Mouse (Mus musculus): ENCODE measurements around the gene Tnnt3. TPM values are rescaled to one million over a fixed set of nuclear protein-coding genes. Genes with fewer than 3 reads are reported as not detected.
A peak's percentile ranks its signal among the peaks of the same experiment; 100 is the strongest.

Tnnt3 gene
- polyA plus RNA-seq, 1 experiment: 0.39 TPM

- no peak for DNase-seq
- Histone ChIP-seq H3K27me3 (ENCODE audit: control insufficient read depth, insufficient read depth, low read length) (no peaks in the 10 kb centered on the region), H3K4me3 (replicated peaks; ENCODE audit: insufficient read depth, low read depth, low read length) (no peak overlapping the region), H3K27ac (ENCODE audit: insufficient read depth, low read length) (no peak overlapping the region), H3K4me1 (ENCODE audit: control insufficient read depth, insufficient read depth, low read length) (peaks cover 23% of the 10 kb centered on the region)
- TF ChIP-seq POLR2A (IDR thresholded peaks at IDR 0.05; ENCODE audit: borderline replicate concordance, insufficient read depth, low read length): no peak
- 99% methylated on average over 2 of the region's 2 CpGs for WGBS
Measured at GRCm38 (mm10) chr7:142459299-142459691, 39.3 kb upstream of the Tnnt3 start.

GRCm38 (mm10) chr7:142460636-142461077 is 38.0 kb upstream of the Tnnt3 start, which contains the start of gene Lsp1:
Gene Lsp1, plus strand, starts transcription at chr7:142460809.
- no peak for TF ChIP-seq CTCF (IDR thresholded peaks at IDR 0.05; ENCODE audit: borderline replicate concordance, insufficient read depth, low read depth, low read length)
- TF ChIP-seq POLR2A (IDR thresholded peaks at IDR 0.05; ENCODE audit: borderline replicate concordance, insufficient read depth, low read length): no peak
- Histone ChIP-seq H3K27ac (ENCODE audit: insufficient read depth, low read length) (no peak within 1 kb of the TSS), H3K4me3 (replicated peaks; ENCODE audit: insufficient read depth, low read depth, low read length) (no peak within 1 kb of the TSS), H3K4me1 (ENCODE audit: control insufficient read depth, insufficient read depth, low read length) (peaks cover 23% of the 10 kb centered on the region), H3K27me3 (ENCODE audit: control insufficient read depth, insufficient read depth, low read length) (no peaks in the 10 kb centered on the region)
- DNase-seq: no peak
- 97% methylated on average over 7 of the region's 7 CpGs for WGBS

- H3K4me3 ChIP-seq (replicated peaks; ENCODE audit: insufficient read depth, low read depth, low read length): no peak overlapping the region
- peak in 1 of 2 experiments; percentile 6 for DNase-seq
- peaks cover 23% of the 10 kb centered on the region for H3K4me1 ChIP-seq (ENCODE audit: control insufficient read depth, insufficient read depth, low read length)
- TF ChIP-seq CTCF (IDR thresholded peaks at IDR 0.05; ENCODE audit: borderline replicate concordance, insufficient read depth, low read depth, low read length) (no peak), POLR2A (IDR thresholded peaks at IDR 0.05; ENCODE audit: borderline replicate concordance, insufficient read depth, low read length) (no peak)
- WGBS: 95% methylated on average over 2 of the region's 2 CpGs
- no peak overlapping the region for H3K27ac ChIP-seq (ENCODE audit: insufficient read depth, low read length)
- no peaks in the 10 kb centered on the region for H3K27me3 ChIP-seq (ENCODE audit: control insufficient read depth, insufficient read depth, low read length)
Measured at GRCm38 (mm10) chr7:142461446-142461845, 37.2 kb upstream of the Tnnt3 start.

- DNase-seq: peak in 1 of 2 experiments; percentile 10
- WGBS: 81% methylated on average over 6 of the region's 6 CpGs
- Histone ChIP-seq H3K27me3 (ENCODE audit: control insufficient read depth, insufficient read depth, low read length) (no peaks in the 10 kb centered on the region), H3K4me3 (replicated peaks; ENCODE audit: insufficient read depth, low read depth, low read length) (no peak overlapping the region), H3K4me1 (ENCODE audit: control insufficient read depth, insufficient read depth, low read length) (peaks cover 18% of the 10 kb centered on the region), H3K27ac (ENCODE audit: insufficient read depth, low read length) (no peak overlapping the region)
- no peak for TF ChIP-seq POLR2A (IDR thresholded peaks at IDR 0.05; ENCODE audit: borderline replicate concordance, insufficient read depth, low read length)
- no peak for TF ChIP-seq CTCF (IDR thresholded peaks at IDR 0.05; ENCODE audit: borderline replicate concordance, insufficient read depth, low read depth, low read length)
Measured at GRCm38 (mm10) chr7:142462190-142462589, 36.4 kb upstream of the Tnnt3 start.

- H3K4me1 ChIP-seq (ENCODE audit: control insufficient read depth, insufficient read depth, low read length): peaks cover 18% of the 10 kb centered on the region
- DNase-seq: no peak
- TF ChIP-seq CTCF (IDR thresholded peaks at IDR 0.05; ENCODE audit: borderline replicate concordance, insufficient read depth, low read depth, low read length) (no peak), POLR2A (IDR thresholded peaks at IDR 0.05; ENCODE audit: borderline replicate concordance, insufficient read depth, low read length) (no peak)
- no peaks in the 10 kb centered on the region for H3K27me3 ChIP-seq (ENCODE audit: control insufficient read depth, insufficient read depth, low read length)
- WGBS: 85% methylated on average over 4 of the region's 4 CpGs
- H3K4me3 ChIP-seq (replicated peaks; ENCODE audit: insufficient read depth, low read depth, low read length): no peak overlapping the region
- no peak overlapping the region for H3K27ac ChIP-seq (ENCODE audit: insufficient read depth, low read length)
Measured at GRCm38 (mm10) chr7:142462594-142463078, 36.0 kb upstream of the Tnnt3 start.

- Histone ChIP-seq H3K27me3 (ENCODE audit: control insufficient read depth, insufficient read depth, low read length) (no peaks in the 10 kb centered on the region), H3K4me3 (replicated peaks; ENCODE audit: insufficient read depth, low read depth, low read length) (no peak overlapping the region), H3K27ac (ENCODE audit: insufficient read depth, low read length) (no peak overlapping the region), H3K4me1 (ENCODE audit: control insufficient read depth, insufficient read depth, low read length) (peaks cover 21% of the 10 kb centered on the region)
- no peak for DNase-seq
- TF ChIP-seq CTCF (IDR thresholded peaks at IDR 0.05; ENCODE audit: borderline replicate concordance, insufficient read depth, low read depth, low read length) (no peak), POLR2A (IDR thresholded peaks at IDR 0.05; ENCODE audit: borderline replicate concordance, insufficient read depth, low read length) (no peak)
- WGBS: 87% methylated on average over 7 of the region's 7 CpGs
Measured at GRCm38 (mm10) chr7:142470171-142470691, 28.4 kb upstream of the Tnnt3 start.

- H3K4me3 ChIP-seq (replicated peaks; ENCODE audit: insufficient read depth, low read depth, low read length): no peak overlapping the region
- H3K27ac ChIP-seq (ENCODE audit: insufficient read depth, low read length): no peak overlapping the region
- H3K4me1 ChIP-seq (ENCODE audit: control insufficient read depth, insufficient read depth, low read length): peaks cover 21% of the 10 kb centered on the region
- TF ChIP-seq CTCF (IDR thresholded peaks at IDR 0.05; ENCODE audit: borderline replicate concordance, insufficient read depth, low read depth, low read length) (no peak), POLR2A (IDR thresholded peaks at IDR 0.05; ENCODE audit: borderline replicate concordance, insufficient read depth, low read length) (no peak)
- no peaks in the 10 kb centered on the region for H3K27me3 ChIP-seq (ENCODE audit: control insufficient read depth, insufficient read depth, low read length)
- WGBS: 45% methylated on average over 4 of the region's 4 CpGs
- DNase-seq: no peak
Measured at GRCm38 (mm10) chr7:142470808-142471413, 27.7 kb upstream of the Tnnt3 start.

GRCm38 (mm10) chr7:142471414-142471861 is 27.2 kb upstream of the Tnnt3 start:
- Histone ChIP-seq H3K4me1 (ENCODE audit: control insufficient read depth, insufficient read depth, low read length) (peaks cover 22% of the 10 kb centered on the region), H3K4me3 (replicated peaks; ENCODE audit: insufficient read depth, low read depth, low read length) (no peak overlapping the region), H3K27me3 (ENCODE audit: control insufficient read depth, insufficient read depth, low read length) (no peaks in the 10 kb centered on the region), H3K27ac (ENCODE audit: insufficient read depth, low read length) (no peak overlapping the region)
- TF ChIP-seq POLR2A (IDR thresholded peaks at IDR 0.05; ENCODE audit: borderline replicate concordance, insufficient read depth, low read length) (no peak), CTCF (IDR thresholded peaks at IDR 0.05; ENCODE audit: borderline replicate concordance, insufficient read depth, low read depth, low read length) (no peak)
- DNase-seq: no peak
- 81% methylated on average over 6 of the region's 6 CpGs for WGBS
